Mouse (Mus musculus) lung, postnatal 4 days (tissue): ENCODE data around the gene Pik3r2.

Source experiments
- DNase-seq, 2 experiments: peaks; one replicate each; pipeline ENCODE4 v3.0.0; 2021

Gene Pik3r2

DNA sequence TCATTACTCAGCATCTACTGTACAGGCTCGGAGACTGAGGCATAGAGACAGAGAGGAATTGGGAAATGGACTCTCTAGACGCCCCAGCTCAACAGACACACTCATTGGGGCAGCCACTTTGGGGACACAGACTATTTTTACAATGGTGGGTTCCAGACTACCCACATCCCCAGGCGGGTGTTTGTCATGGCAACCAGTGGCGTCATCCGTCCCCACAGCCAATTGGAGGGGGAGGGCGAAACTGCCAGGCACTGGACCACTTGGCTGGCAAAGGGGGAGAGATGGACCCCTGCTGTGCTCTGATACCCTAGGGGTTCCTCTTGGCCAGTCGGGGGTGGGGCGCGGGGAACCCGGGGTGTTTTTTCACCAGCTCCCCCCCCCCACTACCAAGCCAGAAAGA lies 24.1 kb upstream of the Pik3r2 start:
- DNase-seq: no peak

GRCm38 (mm10) chr8:70798281-70798680 lies 21.8 kb upstream of the Pik3r2 start:
- DNase-seq: no peak

DNA sequence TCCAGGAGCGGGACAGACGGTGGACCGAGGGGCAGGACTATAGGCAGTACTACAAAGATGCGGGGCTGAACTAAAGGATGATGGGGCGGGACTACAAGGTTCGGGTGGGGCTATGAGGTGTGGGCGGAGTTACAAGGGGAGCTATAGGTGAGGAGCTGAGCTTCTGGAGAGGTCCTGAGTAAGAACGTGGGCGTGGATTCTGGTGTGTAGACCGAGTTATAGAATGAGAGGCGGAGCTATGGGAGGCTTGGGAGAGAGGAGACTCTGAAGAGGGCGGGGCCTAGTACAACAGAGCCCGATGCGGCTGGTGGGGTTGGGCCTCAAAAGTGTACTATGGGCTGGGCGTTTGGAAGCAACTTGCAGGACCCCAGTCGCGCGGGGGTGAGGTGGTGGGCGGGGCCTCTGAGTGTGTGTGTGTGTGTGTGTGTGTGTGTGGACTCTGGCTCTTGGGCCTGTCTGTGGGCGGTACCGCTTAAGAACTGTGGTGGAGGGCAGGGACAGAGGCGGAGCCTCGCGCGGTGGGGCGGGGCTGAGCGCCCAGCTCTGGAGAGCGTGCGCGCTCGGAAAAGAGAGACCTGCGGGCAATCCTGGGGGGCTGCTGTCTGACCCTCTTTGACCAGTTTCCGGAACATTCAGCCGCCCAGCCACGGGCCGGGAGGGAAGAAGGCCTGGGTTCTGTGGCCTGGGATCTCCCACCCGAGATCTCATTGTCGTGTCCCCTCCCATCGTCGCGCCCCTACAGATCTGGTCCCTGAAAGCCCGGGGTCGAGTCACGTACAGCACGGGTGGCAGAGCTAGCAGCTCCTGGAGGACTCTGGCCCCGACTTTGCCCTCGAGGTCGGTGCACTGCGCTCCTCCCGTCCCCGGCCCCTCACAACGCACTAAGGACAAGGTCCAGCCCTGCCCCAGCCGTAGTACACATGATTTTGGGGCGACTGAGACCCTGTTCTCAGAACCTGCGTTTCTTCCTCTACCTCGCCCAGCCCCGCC lies 20.9 kb upstream of the Pik3r2 start:
- DNase-seq: peak; percentile 90 to 93

GRCm38 (mm10) chr8:70796403-70797080 lies 20.0 kb upstream of the Pik3r2 start:
- DNase-seq: no peak

DNA sequence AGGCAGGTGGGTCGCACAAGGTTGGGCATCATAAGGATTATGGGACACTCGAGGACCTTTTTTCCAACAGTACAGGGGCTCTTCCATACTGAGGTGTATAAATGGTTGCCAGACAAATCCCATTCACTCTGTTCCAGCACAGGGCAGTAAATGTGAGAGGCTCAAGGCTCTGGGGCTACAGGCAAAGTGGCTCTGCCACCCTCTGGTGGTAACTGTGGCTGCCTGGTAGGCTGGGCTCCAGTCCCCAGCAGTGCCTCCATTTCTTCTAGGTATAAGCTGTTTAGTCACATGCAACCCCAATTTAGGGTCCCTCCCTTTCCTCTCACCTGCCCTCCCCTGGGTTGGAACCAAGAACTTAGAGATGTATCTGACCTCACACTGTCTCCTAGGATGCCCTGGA lies 18.9 kb upstream of the Pik3r2 start:
- DNase-seq: no peak

- DNase-seq: no peak
Measured at GRCm38 (mm10) chr8:70794215-70794614, 17.7 kb upstream of the Pik3r2 start.

- peak; percentile 87 to 91 for DNase-seq
Measured at GRCm38 (mm10) chr8:70792700-70793099, 16.2 kb upstream of the Pik3r2 start.

GRCm38 (mm10) chr8:70791975-70792691 lies 15.6 kb upstream of the Pik3r2 start:
- DNase-seq: peak; percentile 98 to 99

GRCm38 (mm10) chr8:70791294-70791701 lies 14.8 kb upstream of the Pik3r2 start:
- DNase-seq: peak; percentile 73 to 74

GRCm38 (mm10) chr8:70790846-70791245 lies 14.3 kb upstream of the Pik3r2 start:
- no peak for DNase-seq

DNA sequence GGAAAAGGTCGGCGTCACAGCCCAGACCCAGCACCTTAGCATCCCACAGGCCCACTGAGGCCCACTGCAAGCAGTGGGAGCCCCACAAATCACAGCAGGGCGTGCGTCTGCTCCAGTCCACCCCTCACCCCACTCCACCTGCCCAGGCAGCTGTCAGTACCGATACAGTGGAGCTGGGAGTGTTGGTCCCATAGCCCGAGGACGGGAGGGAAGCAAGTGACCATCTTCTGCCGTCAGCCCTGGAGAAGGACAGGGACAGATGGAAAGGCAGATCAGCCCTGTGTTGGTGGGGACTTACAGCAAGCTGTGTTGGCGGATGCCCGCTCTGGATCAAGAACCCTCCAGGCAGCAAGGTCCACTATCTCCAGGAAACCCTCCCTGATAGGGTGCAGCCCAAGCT lies 12.5 kb upstream of the Pik3r2 start:
- DNase-seq: no peak

- peak; percentile 74 to 82 for DNase-seq
Measured at GRCm38 (mm10) chr8:70787941-70788667, 11.6 kb upstream of the Pik3r2 start.

- DNase-seq: no peak
Measured at GRCm38 (mm10) chr8:70787051-70787445, 10.5 kb upstream of the Pik3r2 start.

GRCm38 (mm10) chr8:70786291-70787050 lies 10.0 kb upstream of the Pik3r2 start:
- DNase-seq: no peak

DNA sequence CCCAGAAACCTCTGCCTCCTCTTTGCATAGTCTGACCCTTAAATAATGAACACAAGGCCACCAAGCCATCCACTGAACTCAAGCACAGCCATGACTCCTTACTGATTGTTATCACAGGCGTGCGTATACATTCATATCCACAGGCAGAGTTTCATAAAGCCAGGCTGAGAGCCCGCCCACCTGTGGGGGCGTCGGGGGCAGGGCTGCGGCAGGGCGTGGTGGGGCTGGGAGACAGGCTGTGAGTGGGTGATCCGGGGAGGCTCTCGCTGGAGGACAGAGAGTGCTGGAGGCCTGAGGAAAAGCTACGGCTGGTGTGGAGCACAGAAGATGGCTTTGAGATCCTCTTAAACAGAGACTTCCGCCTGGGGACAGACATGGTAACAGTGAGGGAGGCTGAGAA lies 3.6 kb upstream of the Pik3r2 start:
- DNase-seq: no peak

- DNase-seq: peak in 1 of 2 experiments; percentile 37
Measured at GRCm38 (mm10) chr8:70775851-70776495, 540 bp downstream of the Pik3r2 start.

GRCm38 (mm10) chr8:70775227-70775626 lies 1.3 kb downstream of the Pik3r2 start:
- no peak for DNase-seq

DNA sequence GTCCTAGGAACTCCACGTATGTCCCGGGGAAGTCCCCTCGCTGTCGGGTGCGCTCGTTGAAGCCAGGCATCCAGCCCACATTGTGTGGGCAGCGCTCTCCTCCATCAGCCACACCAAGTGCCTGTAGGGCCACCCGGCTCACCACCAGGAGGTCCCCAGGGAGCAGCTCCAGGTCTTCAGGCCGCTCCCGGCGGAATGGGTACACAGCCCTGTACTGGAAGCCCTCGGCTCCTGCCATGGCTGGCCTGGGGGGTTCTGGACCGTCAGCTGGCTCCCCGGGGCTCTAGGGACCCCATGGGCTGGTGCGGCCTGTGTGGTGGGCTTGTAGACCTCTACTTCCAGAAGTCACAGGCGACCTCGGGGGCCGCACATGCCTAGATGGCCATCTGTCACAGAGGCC lies 1.8 kb downstream of the Pik3r2 start:
- DNase-seq: no peak

DNA sequence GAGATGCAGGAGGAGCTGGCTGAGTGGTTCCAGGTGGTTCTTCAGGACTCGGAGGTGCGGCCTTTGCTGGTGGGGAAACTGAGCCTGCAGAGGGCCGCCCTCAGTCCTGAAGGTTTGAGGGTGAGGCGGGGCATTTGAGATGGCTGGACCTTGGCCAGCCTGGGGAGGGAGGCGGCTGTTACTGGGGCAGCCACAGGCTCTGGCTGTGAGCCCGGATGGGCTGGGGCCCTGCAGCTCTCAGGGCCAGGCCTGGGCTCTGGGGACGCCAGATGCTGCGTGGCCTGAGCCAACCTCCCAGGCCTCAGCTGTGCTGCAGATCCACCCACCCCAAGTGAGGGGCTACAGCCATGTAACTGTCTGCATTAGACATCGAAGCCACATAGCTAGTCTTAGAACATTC lies 2.7 kb downstream of the Pik3r2 start:
- peak; percentile 79 to 93 for DNase-seq

DNA sequence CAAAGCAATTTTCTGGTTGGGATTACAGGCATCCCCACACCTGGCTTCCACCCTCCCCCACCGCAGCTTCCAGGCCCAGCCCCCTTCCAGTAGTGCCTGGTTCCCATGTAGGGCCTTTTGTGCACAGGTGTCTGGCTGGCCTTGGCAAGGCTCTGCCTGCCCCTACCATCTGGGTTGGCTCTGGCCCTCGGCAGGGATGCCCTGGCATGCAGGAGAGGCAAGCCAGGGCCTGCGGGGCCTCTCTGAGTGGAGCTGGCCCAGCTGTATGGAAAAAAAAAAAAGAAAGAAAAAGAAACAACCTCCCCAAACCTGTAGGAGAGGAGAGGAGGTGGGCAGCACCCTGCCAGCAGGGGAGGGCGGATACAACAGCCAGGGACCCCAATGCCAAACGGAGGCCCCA lies 3.1 kb downstream of the Pik3r2 start:
- no peak for DNase-seq

DNA sequence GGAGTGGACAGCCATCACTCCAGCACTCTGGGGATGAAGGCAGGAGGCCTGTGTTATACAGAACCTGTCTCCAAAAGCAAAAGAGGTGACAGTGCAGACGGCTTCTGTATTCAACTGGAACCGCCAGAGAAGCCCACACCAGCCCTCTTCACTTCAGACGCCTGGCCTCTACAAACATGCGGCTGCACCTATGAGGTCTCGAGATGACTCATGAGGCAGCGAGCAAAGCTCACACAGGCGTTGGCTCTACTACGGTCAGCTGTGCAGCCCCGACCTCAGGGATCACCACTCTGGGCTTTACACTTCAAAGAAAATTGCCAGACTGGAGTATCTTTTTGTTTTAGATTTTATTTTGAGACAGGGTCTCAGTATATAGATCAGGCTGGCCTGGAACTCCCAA lies 3.6 kb downstream of the Pik3r2 start:
- no peak for DNase-seq
